Mouse (Mus musculus) neural tube, postnatal 0 days (tissue): ENCODE results near the gene Pfas. TPM values are rescaled to one million over a fixed set of nuclear protein-coding genes. Genes with fewer than 3 reads are reported as not detected.

Source experiments
- microRNA-seq: library from miRNA; unstranded; fragments of <30 nt; microRNA quantifications from one replicate; pipeline ENCODE4, GENCODE M21; 2016
- polyA plus RNA-seq: library from polyadenylated mRNA; unstranded; fragments of >200 nt; fragmentation: Nextera tagmentation; extraction: Ambion mirVana; gene quantifications from 2 replicates; pipeline ENCODE4 v1.2.1, GENCODE M21; 2015

The Pfas gene
- 14.4 and 15.8 TPM in 2 replicates for polyA plus RNA-seq

GRCm38 (mm10) chr11:69008182-69009121, at the start of gene Pfas:
Pfas (minus strand) TSS chr11:69008460.

GRCm38 (mm10) chr11:69045531-69046394, 37.5 kb upstream of the Pfas start, which contains the start of gene Aurkb:
Aurkb (plus strand) TSS chr11:69045647.

DNA sequence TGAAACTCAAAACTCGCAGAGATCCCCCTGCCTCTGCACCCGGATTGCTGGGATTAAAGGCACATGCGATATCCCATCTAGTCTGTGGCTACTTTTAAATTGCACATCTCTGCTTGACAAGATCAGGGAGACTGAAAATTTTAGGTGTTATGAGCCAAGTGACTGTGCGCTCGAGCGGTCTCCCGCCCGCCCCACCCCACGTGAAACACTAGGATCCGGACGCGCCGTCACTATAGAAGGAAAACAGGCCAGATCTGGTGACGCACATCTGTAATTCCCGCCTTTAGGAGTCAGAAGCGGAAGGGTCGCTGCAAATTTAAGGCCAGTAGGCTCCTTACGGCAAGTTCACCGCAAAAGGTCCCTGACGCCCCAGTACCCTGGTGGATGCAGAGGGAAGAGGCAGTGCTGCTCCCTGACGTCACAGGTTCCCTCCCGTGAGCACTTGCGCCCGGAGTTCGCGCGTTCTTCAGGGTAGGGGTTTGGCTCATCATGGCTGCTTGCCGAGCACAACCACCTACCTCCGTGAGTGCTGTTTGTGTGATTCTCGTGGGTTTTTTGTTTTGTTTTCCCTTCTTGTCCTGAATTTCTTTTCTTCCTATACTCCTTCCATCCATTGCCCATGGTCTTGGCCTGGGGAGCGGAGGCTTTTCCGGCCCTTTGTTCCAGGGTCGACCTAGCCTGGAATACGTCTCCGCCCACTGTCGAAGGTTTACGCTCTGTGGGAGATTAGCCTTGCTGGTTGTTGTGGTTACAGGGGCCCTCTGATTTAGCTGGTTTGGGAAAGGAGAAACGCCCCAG, 7.6 kb upstream of the Pfas start, which contains the start of gene Ctc1:
Ctc1 (plus strand) TSS at position 268 of the 798 bp plus-strand sequence.

GRCm38 (mm10) chr11:68975085-68975484, 33.2 kb downstream of the Pfas start, which contains the start of gene Rangrf:
Rangrf (minus strand) TSS chr11:68975185.

GRCm38 (mm10) chr11:68967337-68968282, 40.6 kb downstream of the Pfas start, which contains the start of gene Slc25a35:
Slc25a35 (plus strand) TSS chr11:68968131.

DNA sequence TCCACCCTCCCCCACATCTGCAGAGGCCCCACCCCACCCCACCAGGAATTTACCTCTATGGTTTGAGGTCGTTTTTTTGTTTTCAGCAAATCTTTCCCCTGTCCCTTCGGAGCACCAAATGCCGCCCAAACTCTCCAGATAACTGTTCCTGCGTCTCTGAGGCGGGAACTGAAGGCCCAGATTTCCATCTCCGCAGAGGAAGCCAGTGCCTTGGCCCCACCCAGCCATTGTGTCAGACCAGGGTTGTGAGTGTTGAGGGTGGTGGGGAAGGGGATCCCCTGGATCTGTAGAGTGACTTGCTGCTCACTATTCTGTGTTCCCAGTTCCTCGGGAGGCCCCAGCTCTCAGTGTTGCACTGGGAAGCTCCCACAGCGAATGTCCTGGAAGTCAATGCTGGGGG, 51.0 kb downstream of the Pfas start, which contains the start of gene Arhgef15:
Arhgef15 (minus strand) TSS at position 173 of the 400 bp plus-strand sequence.

Small RNA genes lying within 50 kb of the gene (microRNA-seq; reads per million reads assigned to microRNA genes)
- gene Mir3062 = 4.9 reads per million, percentile 11 among the genes with 10 or more reads in this experiment

Other genes with a start within 250 kb of the Pfas start
- 103 and 108 TPM in 2 replicates for gene Ndel1, start 136.6 kb downstream of the Pfas start, polyA plus RNA-seq
- gene Rnf222, start 119.9 kb downstream of the Pfas start, polyA plus RNA-seq = not detected in 2 replicates
- 568 and 632 TPM in 2 replicates for gene Rpl26, start 106.9 kb downstream of the Pfas start, polyA plus RNA-seq
- gene Odf4, start 81.4 kb downstream of the Pfas start, polyA plus RNA-seq = 0.43 and 1.0 TPM in 2 replicates
- 23.3 and 25.5 TPM in 2 replicates for gene Arhgef15, start 51.0 kb downstream of the Pfas start, polyA plus RNA-seq
- gene Slc25a35, start 40.3 kb downstream of the Pfas start, polyA plus RNA-seq = 3.4 and 3.6 TPM in 2 replicates
- 28.4 and 30.6 TPM in 2 replicates for gene Rangrf, start 33.3 kb downstream of the Pfas start, polyA plus RNA-seq
- gene Ctc1, start 7.5 kb upstream of the Pfas start, polyA plus RNA-seq = 36.9 and 43.6 TPM in 2 replicates
- gene Aurkb, start 37.2 kb upstream of the Pfas start, polyA plus RNA-seq = 7.9 and 8.5 TPM in 2 replicates
- 30.3 and 31.4 TPM in 2 replicates for gene Borcs6, start 51.3 kb upstream of the Pfas start, polyA plus RNA-seq
- gene Tmem107, start 62.3 kb upstream of the Pfas start, polyA plus RNA-seq = 30.0 and 35.1 TPM in 2 replicates
- gene Vamp2, start 80.0 kb upstream of the Pfas start, polyA plus RNA-seq = 425 and 492 TPM in 2 replicates
- gene Per1, start 86.8 kb upstream of the Pfas start, polyA plus RNA-seq = 7.1 and 10.1 TPM in 2 replicates
- gene Hes7, start 111.9 kb upstream of the Pfas start, polyA plus RNA-seq = 1.8 and 2.1 TPM in 2 replicates
- 1.3 and 1.4 TPM in 2 replicates for gene 9130213A22Rik, start 114.1 kb upstream of the Pfas start, polyA plus RNA-seq
- 9.9 and 11.9 TPM in 2 replicates for gene Aloxe3, start 117.4 kb upstream of the Pfas start, polyA plus RNA-seq
- 1.4 and 2.0 TPM in 2 replicates for gene Alox12b, start 148.5 kb upstream of the Pfas start, polyA plus RNA-seq
- gene Alox8, start 189.4 kb upstream of the Pfas start, polyA plus RNA-seq = 2.5 and 3.2 TPM in 2 replicates
- 0.53 and 0.88 TPM in 2 replicates for gene Gucy2e, start 228.6 kb upstream of the Pfas start, polyA plus RNA-seq